Mouse (Mus musculus) layer of hippocampus, postnatal 36 days (tissue): ENCODE data around the gene Mthfd1l. TPM values are rescaled to one million over a fixed set of nuclear protein-coding genes. Genes with fewer than 3 reads are reported as not detected.
"Not testable (repeated sequence)": the region's sequence is repeated elsewhere in the genome, so short reads cannot be mapped to it uniquely, and the experiment has no call there.

Source experiments
- DNase-seq, 2 experiments: peaks; one replicate each; pipeline ENCODE4 v3.0.0; 2022
- total RNA-seq, 2 experiments: library from RNA; stranded (reverse); gene quantifications; 2 replicates each; pipeline ENCODE4 v1.2.3; 2021

Mthfd1l gene
- total RNA-seq, 2 experiments from 2014 or later, result 7.7 to 9.3 TPM

DNA sequence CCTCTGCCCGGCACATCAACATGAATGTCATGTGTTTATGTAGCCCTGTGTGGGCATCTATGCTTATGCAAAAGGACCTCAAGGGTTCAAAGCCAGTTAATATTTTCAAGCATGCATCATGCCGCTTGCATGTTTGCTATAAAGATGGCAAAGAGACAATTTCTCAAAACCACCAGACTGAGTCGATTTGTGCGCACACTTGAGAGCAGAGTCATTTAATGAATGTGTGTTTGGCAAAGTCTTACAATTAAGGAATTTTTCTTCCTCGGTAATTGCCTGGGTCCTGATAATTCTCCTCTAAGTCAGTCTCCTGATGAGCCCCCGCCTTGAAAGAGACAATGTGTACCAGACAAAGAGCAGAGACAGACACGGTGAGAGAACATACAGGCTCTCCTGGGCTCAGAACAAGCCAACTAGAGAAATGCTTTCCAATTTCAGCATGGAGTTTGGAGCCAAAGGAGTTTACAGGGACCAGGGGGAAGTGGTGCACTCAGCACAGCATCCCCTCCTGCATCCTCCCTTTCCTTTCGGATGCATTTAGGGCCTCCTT is 186.7 kb downstream of the Mthfd1l start:
- no peak for DNase-seq

DNA sequence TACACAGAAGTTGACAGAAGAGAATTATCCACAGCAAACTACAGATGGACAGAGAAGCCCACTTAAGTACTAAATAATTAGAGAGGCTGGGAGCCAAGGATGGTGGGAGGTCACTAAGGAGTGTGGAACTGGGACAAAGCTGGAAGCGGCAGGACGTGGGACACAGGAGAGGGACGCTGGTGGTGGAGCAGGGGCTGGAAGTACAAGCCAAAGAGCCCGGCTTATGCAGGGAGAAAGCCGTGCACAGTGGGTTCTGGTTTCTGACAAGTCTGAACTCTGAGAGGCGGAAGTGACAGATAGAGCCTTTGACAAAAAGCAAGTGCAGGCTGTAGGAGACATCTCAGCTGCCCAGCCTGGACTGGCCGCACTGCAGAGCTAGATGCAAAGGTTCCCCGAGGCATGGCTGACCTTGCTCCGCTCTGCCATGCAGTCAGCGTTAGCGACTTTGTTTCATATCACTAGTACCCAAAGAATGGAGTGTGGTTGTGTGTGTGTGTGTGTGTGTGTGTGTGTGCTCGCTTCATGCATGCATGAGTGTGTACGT is 187.4 kb downstream of the Mthfd1l start:
- DNase-seq, result no peak

- DNase-seq, result no peak
Observed at GRCm38 (mm10) chr10:4162049-4162448, 189.1 kb downstream of the Mthfd1l start.

GRCm38 (mm10) chr10:4162976-4163375 is 190.1 kb downstream of the Mthfd1l start:
- no peak for DNase-seq

- DNase-seq, result no peak
Observed at GRCm38 (mm10) chr10:4164681-4165080, 191.8 kb downstream of the Mthfd1l start.

- DNase-seq, result no peak
Observed at GRCm38 (mm10) chr10:4168222-4168798, 195.4 kb downstream of the Mthfd1l start.

DNA sequence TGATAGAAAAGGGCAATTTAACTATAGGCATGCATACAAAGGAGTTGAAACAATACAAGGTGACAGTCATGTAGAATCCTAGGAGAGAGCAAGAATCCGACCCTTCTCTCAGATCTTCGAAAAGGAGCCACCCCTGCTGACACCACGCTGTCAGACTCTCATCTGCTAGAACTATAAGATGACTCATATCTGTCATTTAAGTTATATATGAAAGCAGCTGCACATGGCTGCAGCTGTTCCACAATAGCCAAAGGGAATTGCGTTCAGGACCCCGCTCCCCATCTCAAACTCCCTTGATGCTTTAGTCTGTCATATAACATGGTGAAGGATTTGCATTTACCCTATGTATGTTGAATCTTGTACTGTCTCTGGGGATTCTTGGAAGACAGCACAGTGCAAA is 201.3 kb downstream of the Mthfd1l start:
- no peak for DNase-seq

- DNase-seq, result no peak
Observed at GRCm38 (mm10) chr10:4174717-4175116, 201.8 kb downstream of the Mthfd1l start.

GRCm38 (mm10) chr10:4177285-4177684 is 204.4 kb downstream of the Mthfd1l start:
- DNase-seq, result no peak

DNA sequence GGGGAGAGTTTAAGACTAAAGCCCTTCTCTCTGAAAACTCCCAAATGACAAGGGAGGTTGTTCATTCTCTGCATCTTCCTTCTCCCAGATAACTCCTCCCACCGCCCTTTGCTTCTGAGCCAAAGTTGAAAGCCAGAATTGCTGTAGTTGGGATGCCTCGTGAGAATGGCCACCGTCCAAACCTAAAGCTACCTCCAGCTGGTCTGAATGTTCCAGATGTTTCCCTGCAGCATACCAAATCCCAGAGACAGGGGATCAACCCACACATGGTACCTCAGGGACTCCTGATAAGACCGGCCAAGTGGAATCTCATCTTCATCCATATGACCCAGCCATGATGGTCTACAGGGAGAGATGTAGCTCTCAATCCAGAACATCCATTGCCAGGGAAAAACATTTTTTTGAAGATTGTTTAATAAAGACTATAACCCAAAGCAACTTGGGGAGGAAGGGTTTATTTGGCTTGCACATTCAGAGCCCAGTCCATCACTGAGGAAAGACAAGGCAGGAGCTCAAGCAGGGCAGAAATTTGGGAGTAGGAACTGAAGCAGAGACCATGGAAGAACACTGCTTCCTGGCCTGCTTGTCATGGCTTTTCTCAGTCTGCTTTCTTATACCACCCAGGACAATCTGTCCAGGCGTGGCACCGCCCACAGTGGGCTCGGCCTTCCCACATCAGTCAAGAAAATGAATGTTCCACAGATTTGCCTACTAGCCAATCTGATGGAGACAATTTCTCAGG is 206.3 kb downstream of the Mthfd1l start:
- no peak for DNase-seq

GRCm38 (mm10) chr10:4181953-4182352 is 209.0 kb downstream of the Mthfd1l start:
- no peak for DNase-seq

DNA sequence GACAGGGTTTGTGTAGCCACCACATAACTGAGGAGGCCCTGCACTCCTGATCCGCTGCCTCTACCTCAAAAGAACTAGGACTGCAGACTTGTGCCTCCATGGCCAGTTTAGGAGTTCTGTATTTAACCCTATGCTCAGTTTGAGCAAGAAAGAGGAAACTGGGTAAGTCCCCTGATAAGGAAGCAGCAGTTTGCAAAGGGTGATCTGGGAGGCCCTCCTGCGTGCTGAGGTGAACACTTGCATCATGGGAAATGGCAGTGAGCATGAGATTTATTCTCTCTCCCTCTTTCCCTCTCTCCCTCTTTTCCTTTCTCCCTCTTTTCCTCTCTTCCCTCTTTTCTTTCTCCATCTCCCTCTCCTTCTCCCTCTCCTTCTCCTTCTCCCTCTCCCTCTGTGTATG is 209.5 kb downstream of the Mthfd1l start:
- no peak for DNase-seq

- DNase-seq, result no peak
Observed at GRCm38 (mm10) chr10:4188614-4189402, 215.9 kb downstream of the Mthfd1l start.

- no peak for DNase-seq
Observed at GRCm38 (mm10) chr10:4189422-4189821, 216.5 kb downstream of the Mthfd1l start.

- DNase-seq, result no peak
Observed at GRCm38 (mm10) chr10:4198978-4199377, 226.1 kb downstream of the Mthfd1l start.

GRCm38 (mm10) chr10:4199926-4200325 is 227.0 kb downstream of the Mthfd1l start:
- no peak for DNase-seq

DNA sequence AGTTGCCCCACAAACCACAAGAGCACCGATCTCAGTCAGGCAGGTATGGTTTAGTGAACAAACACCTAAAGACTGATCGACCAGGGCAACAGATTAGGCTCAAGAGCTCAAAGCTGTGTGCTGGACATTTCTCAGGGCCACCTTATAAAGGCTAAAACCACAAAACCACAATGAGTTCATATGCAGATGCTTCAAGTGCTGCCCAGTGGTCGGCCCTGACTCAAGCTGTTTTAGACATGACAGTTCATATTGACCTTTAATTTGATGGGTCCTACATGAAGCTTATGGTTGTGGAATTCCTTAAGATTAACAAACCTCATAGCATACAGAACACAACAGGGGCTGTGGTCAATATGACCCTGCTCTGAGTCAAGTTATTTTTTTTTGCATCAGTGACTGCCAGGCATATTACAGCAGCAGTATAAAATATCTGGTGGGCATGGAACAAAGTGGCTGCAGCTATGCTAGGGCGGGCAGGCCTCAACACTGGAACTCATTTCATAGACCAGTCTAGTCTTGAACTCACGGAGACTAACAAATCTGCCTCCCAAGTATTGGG is 227.7 kb downstream of the Mthfd1l start:
- DNase-seq, result no peak

DNA sequence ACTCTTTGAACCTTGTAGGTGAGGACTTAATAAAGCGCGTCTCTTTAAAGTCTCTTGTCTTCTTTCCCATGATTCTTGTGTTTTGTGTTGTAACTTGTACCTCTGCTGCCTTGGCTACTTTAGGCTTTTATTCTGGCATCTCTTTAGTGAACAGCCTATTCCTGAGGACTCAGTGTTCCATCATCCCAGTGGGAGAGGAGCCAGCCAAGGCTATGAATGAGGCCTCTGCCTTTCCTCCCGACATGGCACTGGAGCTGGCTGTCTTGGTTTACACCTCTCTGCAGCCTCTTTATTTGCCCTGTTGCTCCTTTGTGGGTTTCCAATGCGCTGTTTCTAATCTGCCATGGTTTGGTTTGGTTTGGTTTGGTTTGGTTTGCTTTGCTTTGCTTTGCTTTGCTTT is 228.2 kb downstream of the Mthfd1l start:
- no peak for DNase-seq

- DNase-seq, result not testable (repeated sequence)
Observed at GRCm38 (mm10) chr10:4203651-4204050, 230.7 kb downstream of the Mthfd1l start.

DNA sequence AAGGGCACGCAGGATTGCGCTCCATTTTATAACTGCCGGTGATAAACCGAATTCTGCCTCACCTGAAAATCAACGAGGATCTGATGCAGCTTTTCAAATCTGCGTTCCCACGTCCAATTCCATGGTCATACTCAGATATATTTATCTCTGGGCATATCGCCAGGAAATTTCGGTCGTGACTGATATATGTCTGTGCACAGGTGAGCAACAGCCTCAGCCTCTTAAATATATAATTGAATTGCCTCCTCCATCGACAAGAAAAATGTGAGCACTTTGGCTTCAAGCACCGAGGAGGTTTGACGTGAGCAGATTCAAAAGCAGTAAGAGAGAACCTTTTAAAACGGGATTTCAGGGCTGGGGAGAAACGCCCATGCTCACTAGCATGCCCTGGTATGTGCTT is 236.1 kb downstream of the Mthfd1l start:
- DNase-seq, result no peak

GRCm38 (mm10) chr10:4210313-4211066 is 237.6 kb downstream of the Mthfd1l start:
- DNase-seq, result peak; percentile 38 to 45

- no peak for DNase-seq
Observed at GRCm38 (mm10) chr10:4211067-4211447, 238.1 kb downstream of the Mthfd1l start.
